Comparison of ENCODE assay signal across 8 mouse cellular contexts in genomic region chr7:44868465-44868864, GRCm38 (mm10). TPM values are rescaled to one million over a fixed set of nuclear protein-coding genes. Genes with fewer than 3 reads are reported as not detected.
DNase-seq lines count a peak whose midpoint lies in the region; ATAC-seq lines count a peak whose summit lies in the region.

No protein-coding gene starts in this region.

- intact Hi-C loops in left cerebral cortex, postnatal 4 days (cut with DNase I) = no loop called here

- DNase-seq in embryo, embryonic 10 days (ENCODE audit: low spot score) = peak; percentile 42
- no peak for DNase-seq in embryo, embryonic 9.5 days (ENCODE audit: extremely low spot score)
- DNase-seq in urinary bladder, postnatal 4 days (ENCODE audit: low spot score in 2 of 2) = no peak
- DNase-seq in layer of hippocampus, postnatal 14 days (ENCODE audit: low spot score in 2 of 2) = no peak
- DNase-seq in left cerebral cortex, postnatal 4 days = no peak

- H3K4me1 ChIP-seq in embryonic facial prominence, embryonic 12.5 days = peaks cover 46% of the 10 kb centered on the region
- peaks cover 42% of the 10 kb centered on the region for H3K4me1 ChIP-seq in intestine, embryonic 16.5 days (ENCODE audit: control insufficient read depth, insufficient read depth, low read length)
- H3K4me1 ChIP-seq in lung, embryonic 16.5 days (replicated peaks; ENCODE audit: control insufficient read depth, insufficient read depth, low read length) = peaks cover 52% of the 10 kb centered on the region

- no peaks in the 10 kb centered on the region for H3K27me3 ChIP-seq in embryonic facial prominence, embryonic 12.5 days
- H3K27me3 ChIP-seq in intestine, embryonic 16.5 days (replicated peaks; ENCODE audit: control insufficient read depth, insufficient read depth, low read length) = no peaks in the 10 kb centered on the region
- no peaks in the 10 kb centered on the region for H3K27me3 ChIP-seq in lung, embryonic 16.5 days (ENCODE audit: control insufficient read depth, insufficient read depth, low read depth, low read length)

- H3K36me3 ChIP-seq in embryonic facial prominence, embryonic 12.5 days = peaks cover 38% of the 10 kb centered on the region
- peaks cover 15% of the 10 kb centered on the region for H3K36me3 ChIP-seq in intestine, embryonic 16.5 days (ENCODE audit: control insufficient read depth, insufficient read depth, low read length)
- peaks cover 23% of the 10 kb centered on the region for H3K36me3 ChIP-seq in lung, embryonic 16.5 days (ENCODE audit: control insufficient read depth, insufficient read depth, low read length)

- H3K27ac ChIP-seq in embryonic facial prominence, embryonic 12.5 days = peak overlapping the region; percentile 100
- peak overlapping the region; percentile 100 for H3K27ac ChIP-seq in intestine, embryonic 16.5 days (ENCODE audit: low read length)
- H3K27ac ChIP-seq in lung, embryonic 16.5 days (ENCODE audit: low read length) = peak overlapping the region; percentile 100

- peak overlapping the region; percentile 86 for H3K4me3 ChIP-seq in embryonic facial prominence, embryonic 12.5 days
- H3K4me3 ChIP-seq in intestine, embryonic 16.5 days (ENCODE audit: low read length) = peak overlapping the region; percentile 92
- peak overlapping the region; percentile 96 for H3K4me3 ChIP-seq in lung, embryonic 16.5 days (ENCODE audit: low read length)

- peak overlapping the region; percentile 99 for H3K9ac ChIP-seq in embryonic facial prominence, embryonic 12.5 days
- peak overlapping the region; percentile 100 for H3K9ac ChIP-seq in intestine, embryonic 16.5 days (ENCODE audit: low read depth, low read length)
- H3K9ac ChIP-seq in lung, embryonic 16.5 days (ENCODE audit: low read length) = peak overlapping the region; percentile 100

- no peak for ATAC-seq in embryonic facial prominence, embryonic 12.5 days (ENCODE audit: insufficient number of reproducible peaks, insufficient read depth, low FRiP score, low TSS enrichment)
- ATAC-seq in intestine, embryonic 16.5 days = peak; percentile 12; the same call in 1 of the 2 replicates
- peak; percentile 13; the same call in 1 of the 2 replicates for ATAC-seq in lung, embryonic 16.5 days (ENCODE audit: low read depth)

- WGBS in embryonic facial prominence, embryonic 12.5 days = 7% methylated on average over 16 of the region's 16 CpGs
- WGBS in intestine, embryonic 16.5 days = 3% methylated on average over 16 of the region's 16 CpGs
- WGBS in lung, embryonic 16.5 days = 3% methylated on average over 16 of the region's 16 CpGs

- no peaks in the 10 kb centered on the region for H3K9me3 ChIP-seq in embryonic facial prominence, embryonic 12.5 days
- no peaks in the 10 kb centered on the region for H3K9me3 ChIP-seq in intestine, embryonic 16.5 days (ENCODE audit: control insufficient read depth, low read length)
- no peaks in the 10 kb centered on the region for H3K9me3 ChIP-seq in lung, embryonic 16.5 days (ENCODE audit: control insufficient read depth, low read length)

- H3K4me2 ChIP-seq in embryonic facial prominence, embryonic 12.5 days (replicated peaks) = peak overlapping the region; percentile 95
- peak overlapping the region; percentile 85 for H3K4me2 ChIP-seq in intestine, embryonic 16.5 days (ENCODE audit: low read depth, low read length)
- H3K4me2 ChIP-seq in lung, embryonic 16.5 days (ENCODE audit: low read depth, low read length) = peak overlapping the region; percentile 65

RNA-seq across cellular contexts. Expression of gene Ptov1, which starts 1.1 kb away (rescaled TPM):
- polyA plus RNA-seq in embryonic facial prominence, embryonic 12.5 days (2016; fragmentation: Nextera tagmentation; extraction: Ambion mirVana) = 696 and 750 TPM in 2 replicates
- 71.8 and 159 TPM in 2 replicates for polyA plus RNA-seq in intestine, embryonic 16.5 days (2015; fragmentation: Nextera tagmentation; extraction: Ambion mirVana)
- polyA plus RNA-seq in lung, embryonic 16.5 days (2015; fragmentation: Nextera tagmentation; extraction: Ambion mirVana) = 302 and 307 TPM in 2 replicates
- 100 to 1,000 TPM; 272 to 295 TPM for total RNA-seq in layer of hippocampus, postnatal 14 days (2021)
- 100 to 1,000 TPM; 423 to 428 TPM for total RNA-seq in left cerebral cortex, postnatal 4 days (2021)

RNA-seq across cellular contexts. Expression of gene Pnkp, which starts 11.5 kb away (rescaled TPM):
- 29.0 and 30.4 TPM in 2 replicates for polyA plus RNA-seq in embryonic facial prominence, embryonic 12.5 days (2016; fragmentation: Nextera tagmentation; extraction: Ambion mirVana)
- 26.6 and 30.6 TPM in 2 replicates for polyA plus RNA-seq in intestine, embryonic 16.5 days (2015; fragmentation: Nextera tagmentation; extraction: Ambion mirVana)
- polyA plus RNA-seq in lung, embryonic 16.5 days (2015; fragmentation: Nextera tagmentation; extraction: Ambion mirVana) = 38.0 and 39.0 TPM in 2 replicates
- total RNA-seq in layer of hippocampus, postnatal 14 days (2021) = 10 to 100 TPM; 32.3 to 33.3 TPM
- total RNA-seq in left cerebral cortex, postnatal 4 days (2021) = 10 to 100 TPM; 27.5 to 29.3 TPM

RNA-seq across cellular contexts. Expression of gene Tbc1d17, which starts 19.6 kb away (rescaled TPM):
- polyA plus RNA-seq in embryonic facial prominence, embryonic 12.5 days (2016; fragmentation: Nextera tagmentation; extraction: Ambion mirVana) = 94.3 and 105 TPM in 2 replicates
- 73.6 and 77.9 TPM in 2 replicates for polyA plus RNA-seq in intestine, embryonic 16.5 days (2015; fragmentation: Nextera tagmentation; extraction: Ambion mirVana)
- polyA plus RNA-seq in lung, embryonic 16.5 days (2015; fragmentation: Nextera tagmentation; extraction: Ambion mirVana) = 83.7 and 84.4 TPM in 2 replicates
- total RNA-seq in layer of hippocampus, postnatal 14 days (2021) = 10 to 100 TPM; 46.2 to 54.2 TPM
- 10 to 100 TPM; 57.1 to 68.3 TPM for total RNA-seq in left cerebral cortex, postnatal 4 days (2021)

RNA-seq across cellular contexts. Expression of gene Akt1s1, which starts 19.7 kb away (rescaled TPM):
- polyA plus RNA-seq in embryonic facial prominence, embryonic 12.5 days (2016; fragmentation: Nextera tagmentation; extraction: Ambion mirVana) = 116 and 120 TPM in 2 replicates
- 105 and 107 TPM in 2 replicates for polyA plus RNA-seq in intestine, embryonic 16.5 days (2015; fragmentation: Nextera tagmentation; extraction: Ambion mirVana)
- polyA plus RNA-seq in lung, embryonic 16.5 days (2015; fragmentation: Nextera tagmentation; extraction: Ambion mirVana) = 92.3 and 95.6 TPM in 2 replicates
- total RNA-seq in layer of hippocampus, postnatal 14 days (2021) = 10 to 100 TPM; 81.6 to 89.7 TPM
- 10 to 100 TPM; 74.1 to 85.4 TPM for total RNA-seq in left cerebral cortex, postnatal 4 days (2021)

RNA-seq across cellular contexts. Expression of gene Med25, which starts 24.0 kb away (rescaled TPM):
- polyA plus RNA-seq in embryonic facial prominence, embryonic 12.5 days (2016; fragmentation: Nextera tagmentation; extraction: Ambion mirVana) = 113 and 123 TPM in 2 replicates
- 86.6 and 98.5 TPM in 2 replicates for polyA plus RNA-seq in intestine, embryonic 16.5 days (2015; fragmentation: Nextera tagmentation; extraction: Ambion mirVana)
- 97.3 and 102 TPM in 2 replicates for polyA plus RNA-seq in lung, embryonic 16.5 days (2015; fragmentation: Nextera tagmentation; extraction: Ambion mirVana)
- 100 to 1,000 TPM; 106 to 111 TPM for total RNA-seq in layer of hippocampus, postnatal 14 days (2021)
- 100 to 1,000 TPM; 117 to 122 TPM for total RNA-seq in left cerebral cortex, postnatal 4 days (2021)
